Mouse (Mus musculus) hindbrain, embryonic 11.5 days (tissue): ENCODE measurements around the gene Def8. TPM values are rescaled to one million over a fixed set of nuclear protein-coding genes. Genes with fewer than 3 reads are reported as not detected.
A peak's percentile ranks its signal among the peaks of the same experiment; 100 is the strongest.

Experiments
- ATAC-seq: fragments of 200-750 bp; cut with Nextera tagmentation; 2 replicates; pipeline ENCODE4 v1.8.0; 2017; ENCODE audit warnings: mild to moderate bottlenecking, moderate TSS enrichment, moderate library complexity; ENCODE audit not compliant: low FRiP score
- DNase-seq: peaks from one replicate; pipeline ENCODE4 v3.0.0-alpha.2; 2015; ENCODE audit warnings: low spot score
- H3K27ac ChIP-seq: fragments of 300-500 bp; sonication (generic); 2 replicates; pipeline ENCODE4 v1.5.1; 2014; ENCODE audit warnings: mild to moderate bottlenecking, low read depth, low read length
- H3K27me3 ChIP-seq: fragments of 300-500 bp; sonication (generic); 2 replicates; pipeline ENCODE4 v1.6.1; 2014; ENCODE audit warnings: mild to moderate bottlenecking, low read length, moderate library complexity, mixed read lengths; ENCODE audit not compliant: control insufficient read depth, insufficient read depth
- H3K36me3 ChIP-seq: fragments of 300-500 bp; sonication (generic); 2 replicates; pipeline ENCODE4 v1.6.1; 2014; ENCODE audit warnings: mild to moderate bottlenecking, low read length, moderate library complexity, mixed read lengths; ENCODE audit not compliant: control insufficient read depth, insufficient read depth
- H3K4me1 ChIP-seq: fragments of 300-500 bp; sonication (generic); replicated peaks from 2 replicates; pipeline ENCODE4 v1.6.1; 2014; ENCODE audit warnings: low read length, mixed read lengths; ENCODE audit not compliant: control insufficient read depth, insufficient read depth
- H3K4me2 ChIP-seq: fragments of 300-500 bp; sonication (generic); replicated peaks from 2 replicates; pipeline ENCODE4 v1.6.1; 2014; ENCODE audit warnings: mild to moderate bottlenecking, low read depth, low read length
- H3K4me3 ChIP-seq: fragments of 300-500 bp; sonication (generic); 2 replicates; pipeline ENCODE4 v1.5.1; 2014; ENCODE audit warnings: low read depth, low read length
- H3K9ac ChIP-seq: fragments of 300-500 bp; sonication (generic); 2 replicates; pipeline ENCODE4 v1.6.1; 2014; ENCODE audit warnings: low read depth, low read length
- H3K9me3 ChIP-seq: fragments of 300-500 bp; sonication (generic); 2 replicates; pipeline ENCODE4 v1.6.1; 2016; ENCODE audit warnings: low read length; ENCODE audit not compliant: control insufficient read depth
- WGBS: fragments of 180-500 bp; shearing (Covaris S2); extraction: QIAGEN DNeasy Blood & Tissue Kit; methylation state at CpG from one replicate; pipeline ENCODE4 v1.1.7; 2014; 5-methylcytosine and 5-hydroxymethylcytosine counted together
- polyA plus RNA-seq: library from polyadenylated mRNA; unstranded; fragments of >200 nt; fragmentation: Nextera tagmentation; extraction: Ambion mirVana; gene quantifications from 2 replicates; pipeline ENCODE4 v1.2.1, GENCODE M21; 2014

The Def8 gene
- polyA plus RNA-seq, 1 experiment from 2014 or later: 32.5 TPM

DNA sequence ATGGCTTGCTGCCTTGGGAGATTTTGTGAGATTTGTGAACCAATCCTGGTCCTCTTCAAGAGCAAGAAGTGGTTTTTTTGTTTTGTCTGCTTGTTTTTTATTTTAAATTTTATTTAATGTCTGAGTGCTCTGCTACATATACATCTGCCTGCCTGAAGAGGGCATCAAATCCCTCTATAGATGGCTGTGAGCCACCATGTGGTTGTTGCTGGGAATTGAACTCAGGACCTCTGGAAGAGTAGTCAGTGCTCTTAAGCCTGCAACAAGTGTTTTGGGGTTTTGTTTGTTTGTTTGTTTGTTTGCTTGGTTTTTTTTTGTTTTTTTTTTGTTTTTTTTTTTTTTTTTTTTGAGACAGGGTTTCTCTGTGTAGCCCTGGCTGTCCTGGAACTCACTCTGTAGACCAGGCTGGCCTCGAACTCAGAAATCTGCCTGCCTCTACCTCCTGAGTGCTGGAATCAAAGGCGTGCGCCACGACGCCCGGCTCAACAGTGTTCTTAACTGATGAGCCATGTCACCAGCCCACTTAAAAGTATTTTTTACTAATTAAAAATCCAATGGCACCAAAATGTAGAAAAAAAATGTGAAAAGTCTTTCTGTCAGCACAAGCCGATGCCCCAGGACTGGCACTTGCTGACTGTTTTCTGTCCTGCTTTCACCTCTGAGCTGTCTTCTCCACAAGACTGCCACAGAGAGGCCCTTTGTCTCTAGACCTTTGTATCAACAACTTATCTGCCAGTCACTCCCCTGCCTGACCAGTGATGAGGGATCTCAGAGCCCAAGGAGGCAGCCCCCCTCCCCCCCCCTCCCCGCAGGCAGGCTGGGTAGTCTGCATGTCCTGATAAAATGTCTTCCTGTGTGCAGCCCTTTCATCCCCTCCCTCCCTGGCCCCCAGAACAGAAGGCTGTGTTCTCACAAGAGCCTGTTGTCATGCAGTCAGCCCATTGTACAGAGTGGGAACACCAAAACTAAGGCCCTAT is 7.1 kb upstream of the Def8 start:
- H3K27ac ChIP-seq: no peak overlapping the region
- H3K4me3 ChIP-seq: no peak overlapping the region
- peak overlapping the region; percentile 19; the same call in 1 of the 2 replicates for H3K4me2 ChIP-seq
- 79% methylated on average over 8 of the region's 8 CpGs for WGBS
- ATAC-seq: no peak
- peaks cover 7% of the 10 kb centered on the region; the same call in 1 of the 2 replicates for H3K27me3 ChIP-seq
- DNase-seq: peak; percentile 35
- no peaks in the 10 kb centered on the region for H3K9me3 ChIP-seq
- no peak overlapping the region for H3K9ac ChIP-seq
- peaks cover 2% of the 10 kb centered on the region; the same call in 1 of the 2 replicates for H3K4me1 ChIP-seq
- peaks cover 9% of the 10 kb centered on the region; the same call in 1 of the 2 replicates for H3K36me3 ChIP-seq

DNA sequence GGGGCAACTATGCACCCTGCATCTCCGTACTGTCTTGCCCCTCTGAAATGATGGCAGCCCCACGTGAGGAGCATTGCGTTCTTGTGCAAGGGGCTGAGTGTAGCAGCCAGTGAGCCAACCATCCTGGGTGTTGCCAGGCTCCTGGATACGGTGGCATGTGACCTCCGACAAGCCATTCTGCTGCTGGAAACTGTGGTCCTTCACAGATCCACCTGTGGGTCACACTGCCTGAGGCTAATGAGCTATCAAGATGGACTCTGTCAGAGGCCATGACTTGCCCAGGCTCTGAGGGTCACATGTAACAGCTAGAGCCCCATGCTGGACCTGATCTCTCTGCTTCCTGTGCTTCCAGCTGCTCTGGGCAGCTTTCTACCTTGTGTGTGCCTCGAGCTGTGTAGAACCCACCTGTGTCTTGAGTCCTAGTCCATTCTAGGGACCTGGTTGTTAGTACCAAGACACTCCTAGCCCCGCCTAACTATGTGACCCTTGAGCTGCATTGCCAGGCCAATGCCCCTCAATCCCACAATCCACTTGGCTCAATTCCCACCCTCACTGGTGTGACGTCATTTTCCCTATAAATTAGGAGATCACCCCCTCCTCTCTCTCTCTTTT is 6.3 kb upstream of the Def8 start:
- DNase-seq (no peak), ATAC-seq (no peak)
- Histone ChIP-seq H3K27ac (no peak overlapping the region), H3K4me2 (no peak overlapping the region), H3K4me3 (no peak overlapping the region), H3K9me3 (no peaks in the 10 kb centered on the region), H3K4me1 (peaks cover 3% of the 10 kb centered on the region; the same call in 1 of the 2 replicates), H3K36me3 (peaks cover 9% of the 10 kb centered on the region; the same call in 1 of the 2 replicates), H3K27me3 (peaks cover 3% of the 10 kb centered on the region; the same call in 1 of the 2 replicates), H3K9ac (no peak overlapping the region)
- 83% methylated on average over 8 of the region's 8 CpGs for WGBS

DNA sequence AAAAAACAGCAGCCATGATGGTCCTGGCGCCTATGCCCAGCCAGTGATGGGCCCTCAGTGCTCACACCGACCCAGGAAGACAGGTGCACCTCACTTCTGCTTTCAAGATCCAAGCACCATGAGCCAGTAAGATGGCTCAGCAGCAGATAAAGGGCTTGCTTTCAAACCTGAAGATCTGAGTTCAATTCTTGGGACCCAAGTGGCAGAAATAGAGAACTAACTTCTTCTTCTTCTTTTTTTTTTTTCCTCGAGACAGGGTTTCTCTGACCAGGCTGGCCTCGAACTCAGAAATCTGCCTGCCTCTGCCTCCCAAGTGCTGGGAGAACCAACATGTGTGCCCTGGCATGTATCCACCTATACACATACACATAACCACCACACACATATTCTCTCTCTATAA is 3.6 kb upstream of the Def8 start:
- DNase-seq (no peak), ATAC-seq (no peak)
- Histone ChIP-seq H3K36me3 (peaks cover 9% of the 10 kb centered on the region; the same call in 1 of the 2 replicates), H3K4me3 (no peak overlapping the region), H3K4me2 (no peak overlapping the region), H3K9ac (no peak overlapping the region), H3K27ac (no peak overlapping the region), H3K27me3 (no peaks in the 10 kb centered on the region), H3K4me1 (peaks cover 2% of the 10 kb centered on the region; the same call in 1 of the 2 replicates), H3K9me3 (no peaks in the 10 kb centered on the region)
- 89% methylated on average over 4 of the region's 4 CpGs for WGBS

DNA sequence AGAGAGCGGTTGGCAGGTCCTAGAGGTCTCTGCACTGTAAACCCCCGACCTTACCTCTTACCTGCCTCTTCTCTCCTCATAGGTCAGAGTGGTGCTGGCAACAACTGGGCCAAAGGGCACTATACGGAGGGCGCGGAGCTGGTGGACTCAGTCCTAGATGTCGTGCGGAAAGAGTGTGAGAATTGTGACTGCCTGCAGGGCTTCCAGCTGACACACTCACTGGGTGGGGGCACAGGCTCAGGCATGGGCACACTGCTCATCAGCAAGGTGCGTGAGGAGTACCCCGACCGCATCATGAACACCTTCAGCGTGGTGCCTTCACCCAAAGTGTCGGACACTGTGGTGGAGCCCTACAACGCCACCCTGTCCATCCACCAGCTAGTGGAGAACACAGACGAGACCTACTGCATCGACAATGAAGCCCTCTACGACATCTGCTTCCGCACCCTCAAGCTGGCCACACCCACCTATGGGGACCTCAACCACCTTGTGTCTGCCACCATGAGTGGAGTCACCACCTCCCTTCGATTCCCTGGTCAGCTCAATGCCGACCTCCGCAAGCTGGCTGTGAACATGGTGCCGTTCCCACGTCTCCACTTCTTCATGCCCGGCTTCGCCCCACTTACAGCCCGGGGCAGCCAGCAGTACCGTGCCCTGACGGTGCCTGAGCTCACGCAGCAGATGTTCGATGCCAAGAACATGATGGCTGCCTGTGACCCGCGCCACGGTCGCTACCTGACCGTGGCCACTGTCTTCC is 2.6 kb upstream of the Def8 start:
- peaks cover 2% of the 10 kb centered on the region; the same call in 1 of the 2 replicates for H3K4me1 ChIP-seq
- peaks cover 9% of the 10 kb centered on the region; the same call in 1 of the 2 replicates for H3K36me3 ChIP-seq
- no peak overlapping the region for H3K4me3 ChIP-seq
- no peak overlapping the region for H3K4me2 ChIP-seq
- H3K9ac ChIP-seq: no peak overlapping the region
- ATAC-seq: no peak
- no peaks in the 10 kb centered on the region for H3K27me3 ChIP-seq
- H3K27ac ChIP-seq: no peak overlapping the region
- DNase-seq: no peak
- WGBS: 94% methylated on average over 34 of the region's 34 CpGs
- H3K9me3 ChIP-seq: no peaks in the 10 kb centered on the region

- H3K27ac ChIP-seq: no peak overlapping the region
- H3K9ac ChIP-seq: no peak overlapping the region
- DNase-seq (no peak), ATAC-seq (no peak; the same call in 1 of the 2 replicates)
- H3K27me3 ChIP-seq: no peaks in the 10 kb centered on the region
- H3K4me3 ChIP-seq: no peak overlapping the region
- H3K4me1 ChIP-seq: peaks cover 2% of the 10 kb centered on the region; the same call in 1 of the 2 replicates
- H3K4me2 ChIP-seq: no peak overlapping the region
- WGBS: 91% methylated on average over 19 of the region's 19 CpGs
- H3K36me3 ChIP-seq: peaks cover 9% of the 10 kb centered on the region; the same call in 1 of the 2 replicates
- no peaks in the 10 kb centered on the region for H3K9me3 ChIP-seq
Observed at GRCm38 (mm10) chr8:123421325-123421724, 2.0 kb upstream of the Def8 start.

DNA sequence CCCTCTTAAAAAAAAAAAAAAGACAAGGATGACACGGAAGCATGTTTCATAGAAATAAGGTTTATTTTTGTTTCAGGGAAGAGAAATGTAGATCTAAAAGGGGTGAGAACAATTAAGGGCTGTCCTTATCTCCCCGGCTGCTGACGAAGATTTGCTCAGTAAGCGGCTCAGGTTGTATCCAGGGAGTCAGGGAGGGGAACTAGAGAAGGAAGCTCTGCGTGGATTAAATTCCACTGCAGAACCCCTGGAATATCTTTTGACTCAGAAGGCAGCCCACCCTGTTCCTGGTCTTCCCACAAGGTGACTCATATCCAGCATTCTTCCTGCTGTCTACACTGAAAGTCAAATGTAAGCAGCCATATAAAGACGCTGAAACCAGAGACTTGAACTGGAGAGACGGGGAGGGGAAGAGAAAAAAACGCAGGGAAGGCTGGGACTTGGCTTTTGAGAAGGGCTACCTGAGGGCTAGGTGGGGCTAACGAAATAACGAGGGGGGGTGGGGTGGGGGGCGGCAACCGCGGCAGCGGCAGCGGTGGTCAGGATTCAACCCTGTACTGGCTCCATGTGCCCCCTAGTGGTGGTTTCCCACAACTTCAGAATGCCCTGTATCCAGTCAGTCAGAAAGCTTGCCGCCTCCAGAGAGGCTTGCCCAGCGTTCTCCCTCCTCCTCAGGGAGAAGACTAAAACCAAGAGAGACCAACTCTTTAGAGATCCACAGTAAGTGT is 1.1 kb upstream of the Def8 start:
- DNase-seq (peak; percentile 85), ATAC-seq (peak; percentile 56)
- no peaks in the 10 kb centered on the region for H3K9me3 ChIP-seq
- no peaks in the 10 kb centered on the region for H3K27me3 ChIP-seq
- H3K27ac ChIP-seq: no peak overlapping the region
- 21% methylated on average over 17 of the region's 17 CpGs for WGBS
- H3K4me1 ChIP-seq: 0 out of 2 replicates have a peak, but pooled peaks cover 2% of the 10 kb centered on the region
- no peak overlapping the region for H3K9ac ChIP-seq
- H3K4me2 ChIP-seq: no peak overlapping the region
- H3K36me3 ChIP-seq: peaks cover 9% of the 10 kb centered on the region; the same call in 1 of the 2 replicates
- no peak overlapping the region for H3K4me3 ChIP-seq

DNA sequence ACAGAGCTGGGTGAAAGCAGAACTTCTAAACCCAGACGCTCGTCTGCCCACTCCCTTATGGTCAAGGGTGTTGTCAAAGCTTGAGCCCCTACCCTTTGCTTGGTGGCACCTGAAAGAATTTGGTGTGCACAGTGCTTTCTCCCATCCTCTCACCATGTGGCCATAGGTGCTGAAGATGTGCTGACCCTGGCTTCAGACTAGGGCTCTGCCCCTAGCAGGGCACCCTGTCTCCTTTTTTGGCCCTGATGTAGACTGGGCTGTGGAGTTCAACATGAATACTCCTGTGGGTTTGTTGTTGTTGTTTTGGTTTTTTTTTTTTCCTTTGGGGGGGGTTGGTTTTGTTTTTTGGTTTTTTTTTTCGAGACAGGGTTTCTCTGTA is 557 bp upstream of the Def8 start:
- no peak for DNase-seq
- 18% methylated on average over 3 of the region's 3 CpGs for WGBS
- 0 out of 2 replicates have a peak, but pooled peaks cover 2% of the 10 kb centered on the region for H3K4me1 ChIP-seq
- H3K27me3 ChIP-seq: no peaks in the 10 kb centered on the region
- H3K4me2 ChIP-seq: no peak overlapping the region
- H3K9me3 ChIP-seq: peaks cover 2% of the 10 kb centered on the region
- no peak overlapping the region for H3K27ac ChIP-seq
- no peak overlapping the region for H3K4me3 ChIP-seq
- H3K9ac ChIP-seq: no peak overlapping the region
- ATAC-seq: no peak; the same call in 1 of the 2 replicates
- H3K36me3 ChIP-seq: peaks cover 9% of the 10 kb centered on the region; the same call in 1 of the 2 replicates
